8 mouse cellular contexts compared by ENCODE assay signal in genomic region chr14:32861149-32861581, GRCm38 (mm10). TPM values are rescaled to one million over a fixed set of nuclear protein-coding genes. Genes with fewer than 3 reads are reported as not detected.
A peak's percentile ranks its signal among the peaks of the same experiment; 100 is the strongest.
DNase-seq lines count a peak whose midpoint lies in the region; ATAC-seq and TF ChIP-seq lines count a peak whose summit lies in the region.

No protein-coding gene starts in this region.

- H3K27me3 ChIP-seq in heart, embryonic 15.5 days, result no peaks in the 10 kb centered on the region
- H3K27me3 ChIP-seq in limb, embryonic 15.5 days, result peaks cover 5% of the 10 kb centered on the region; the same call in 1 of the 2 replicates

- intact Hi-C loops in left cerebral cortex, postnatal 25 days (cut with DNase I), result no loop called here

- peak overlapping the region; percentile 52 for H3K4me2 ChIP-seq in heart, embryonic 15.5 days
- H3K4me2 ChIP-seq in limb, embryonic 15.5 days, result no peak overlapping the region

- WGBS in heart, embryonic 15.5 days, result 6% methylated on average over 6 of the region's 6 CpGs
- WGBS in limb, embryonic 15.5 days, result 18% methylated on average over 6 of the region's 6 CpGs

- DNase-seq in brain, embryonic 14.5 days (ENCODE audit: low read depth), result peak; percentile 31
- DNase-seq in embryo, embryonic 10.5 days (ENCODE audit: low spot score), result peak; percentile 35
- DNase-seq in urinary bladder, adult 18-20 months (ENCODE audit: low spot score in 2 of 2), result no peak
- no peak for DNase-seq in left cerebral cortex, postnatal 25 days (ENCODE audit: low spot score in 2 of 2)
- no peak for DNase-seq in left cerebral cortex, adult 11 months (ENCODE audit: low spot score)
- DNase-seq in layer of hippocampus, postnatal 14 days (ENCODE audit: low spot score in 2 of 2), result no peak

- no peaks in the 10 kb centered on the region for H3K9me3 ChIP-seq in heart, embryonic 15.5 days (replicated peaks)
- no peaks in the 10 kb centered on the region for H3K9me3 ChIP-seq in limb, embryonic 15.5 days

- peak overlapping the region; percentile 91 for H3K27ac ChIP-seq in heart, embryonic 15.5 days
- 0 out of 2 replicates have a peak overlapping the region, but pooled peaks have one; percentile 9 for H3K27ac ChIP-seq in limb, embryonic 15.5 days

- no peak overlapping the region for H3K9ac ChIP-seq in heart, embryonic 15.5 days
- H3K9ac ChIP-seq in limb, embryonic 15.5 days, result no peak overlapping the region

- no peak for TF ChIP-seq CTCF in brain, embryonic 14.5 days (IDR thresholded peaks at IDR 0.05; ENCODE audit: borderline replicate concordance, extremely low read depth, insufficient read depth, insufficient read length)

- TF ChIP-seq POLR2A in brain, embryonic 14.5 days (IDR thresholded peaks at IDR 0.05; ENCODE audit: borderline replicate concordance, extremely low read depth, insufficient read depth, insufficient read length, poor library complexity, severe bottlenecking), result no peak

- H3K36me3 ChIP-seq in heart, embryonic 15.5 days, result 0 out of 2 replicates have a peak, but pooled peaks cover 9% of the 10 kb centered on the region
- H3K36me3 ChIP-seq in limb, embryonic 15.5 days, result peaks cover 6% of the 10 kb centered on the region; the same call in 1 of the 2 replicates

- ATAC-seq in heart, embryonic 15.5 days (replicated peaks; ENCODE audit: insufficient number of reproducible peaks, insufficient read depth, low FRiP score, low read depth), result peak; percentile 85
- 0 out of 2 replicates have a peak, but pooled peaks have one; percentile 11 for ATAC-seq in limb, embryonic 15.5 days (ENCODE audit: insufficient number of reproducible peaks, low FRiP score, low TSS enrichment, low read depth)

- peak overlapping the region; percentile 24 for H3K4me3 ChIP-seq in heart, embryonic 15.5 days
- no peak overlapping the region for H3K4me3 ChIP-seq in limb, embryonic 15.5 days

- H3K4me1 ChIP-seq in heart, embryonic 15.5 days (replicated peaks), result peaks cover 60% of the 10 kb centered on the region
- H3K4me1 ChIP-seq in limb, embryonic 15.5 days, result peaks cover 38% of the 10 kb centered on the region

RNA-seq across cellular contexts. Expression of gene Vstm4, which starts 4.6 kb away (rescaled TPM):
- polyA plus RNA-seq in brain, embryonic 14.5 days (2012; rRNA removed), result 3.7 and 6.0 TPM in 2 replicates
- 20.3 and 25.4 TPM in 2 replicates for polyA plus RNA-seq in heart, embryonic 15.5 days (2015; fragmentation: Nextera tagmentation; extraction: Ambion mirVana)
- 26.3 and 31.6 TPM in 2 replicates for polyA plus RNA-seq in limb, embryonic 15.5 days (2015; fragmentation: Nextera tagmentation; extraction: Ambion mirVana)
- 1 to 10 TPM; 3.3 to 4.7 TPM for total RNA-seq in left cerebral cortex, postnatal 25 days (2021)
- total RNA-seq in layer of hippocampus, postnatal 14 days (2021), result 1 to 10 TPM; 4.7 to 5.0 TPM

RNA-seq across cellular contexts. Expression of gene Fam170b, which starts 27.4 kb away (rescaled TPM):
- polyA plus RNA-seq in brain, embryonic 14.5 days (2012; rRNA removed), result not detected in 2 replicates
- 0.11 and 0.13 TPM in 2 replicates for polyA plus RNA-seq in heart, embryonic 15.5 days (2015; fragmentation: Nextera tagmentation; extraction: Ambion mirVana)
- not detected in 2 replicates for polyA plus RNA-seq in limb, embryonic 15.5 days (2015; fragmentation: Nextera tagmentation; extraction: Ambion mirVana)
- total RNA-seq in left cerebral cortex, postnatal 25 days (2021), result not detected
- total RNA-seq in layer of hippocampus, postnatal 14 days (2021), result not detected

Comparison
In these comparisons a context has a peak if more than half of its experiments do, and no peak if none do; other contexts are left out.
1. DNase-seq: peak in brain, embryonic 14.5 days (single experiment) and embryo, embryonic 10.5 days (single experiment); none in urinary bladder, adult 18-20 months (0 of 2), left cerebral cortex, postnatal 25 days (0 of 2), left cerebral cortex, adult 11 months (single experiment) and layer of hippocampus, postnatal 14 days (0 of 2).